Mouse (Mus musculus): ENCODE measurements around the gene Serpina3b. TPM values are rescaled to one million over a fixed set of nuclear protein-coding genes. Genes with fewer than 3 reads are reported as not detected.

Serpina3b gene
- polyA plus RNA-seq, 1 experiment from 2014 or later = not detected

GRCm38 (mm10) chr12:104138216-104138615 lies 10.4 kb downstream of the Serpina3b start:
- Histone ChIP-seq H3K4me2 (replicated peaks) (no peak overlapping the region), H3K4me3 (no peak overlapping the region), H3K36me3 (no peaks in the 10 kb centered on the region), H3K27me3 (no peaks in the 10 kb centered on the region), H3K9me3 (replicated peaks) (no peaks in the 10 kb centered on the region), H3K9ac (no peak overlapping the region), H3K4me1 (no peaks in the 10 kb centered on the region), H3K27ac (no peak overlapping the region)
- ATAC-seq (ENCODE audit: low FRiP score) = no peak
- WGBS = 85% methylated on average over 2 of the region's 2 CpGs

GRCm38 (mm10) chr12:104140543-104141103 lies 12.8 kb downstream of the Serpina3b start:
- H3K36me3 ChIP-seq = no peaks in the 10 kb centered on the region
- H3K9ac ChIP-seq = no peak overlapping the region
- ATAC-seq (ENCODE audit: low FRiP score) = no peak
- no peak overlapping the region for H3K4me3 ChIP-seq
- 86% methylated on average over 4 of the region's 4 CpGs for WGBS
- H3K27me3 ChIP-seq = no peaks in the 10 kb centered on the region
- no peak overlapping the region for H3K4me2 ChIP-seq (replicated peaks)
- H3K9me3 ChIP-seq (replicated peaks) = no peaks in the 10 kb centered on the region
- no peaks in the 10 kb centered on the region for H3K4me1 ChIP-seq
- no peak overlapping the region for H3K27ac ChIP-seq

GRCm38 (mm10) chr12:104141506-104141905 lies 13.7 kb downstream of the Serpina3b start:
- H3K27ac ChIP-seq = no peak overlapping the region
- H3K4me1 ChIP-seq = no peaks in the 10 kb centered on the region
- no peaks in the 10 kb centered on the region for H3K9me3 ChIP-seq (replicated peaks)
- WGBS = 93% methylated on average over 1 of the region's 1 CpGs
- no peak overlapping the region for H3K4me3 ChIP-seq
- H3K36me3 ChIP-seq = no peaks in the 10 kb centered on the region
- no peak overlapping the region for H3K9ac ChIP-seq
- H3K4me2 ChIP-seq (replicated peaks) = no peak overlapping the region
- no peaks in the 10 kb centered on the region for H3K27me3 ChIP-seq
- no peak for ATAC-seq (ENCODE audit: low FRiP score)

- WGBS = 50% methylated on average over 1 of the region's 1 CpGs
- ATAC-seq (ENCODE audit: low FRiP score) = no peak
- Histone ChIP-seq H3K9me3 (replicated peaks) (no peaks in the 10 kb centered on the region), H3K4me3 (no peak overlapping the region), H3K4me1 (no peaks in the 10 kb centered on the region), H3K27me3 (no peaks in the 10 kb centered on the region), H3K36me3 (no peaks in the 10 kb centered on the region), H3K27ac (no peak overlapping the region), H3K4me2 (replicated peaks) (no peak overlapping the region), H3K9ac (no peak overlapping the region)
These were observed 14.6 kb downstream of the Serpina3b start for GRCm38 (mm10) chr12:104142427-104142826.

GRCm38 (mm10) chr12:104143286-104143685 lies 15.5 kb downstream of the Serpina3b start:
- H3K27ac ChIP-seq = no peak overlapping the region
- no peaks in the 10 kb centered on the region for H3K9me3 ChIP-seq (replicated peaks)
- no peak overlapping the region for H3K4me3 ChIP-seq
- no peak for ATAC-seq (ENCODE audit: low FRiP score)
- no peak overlapping the region for H3K9ac ChIP-seq
- H3K36me3 ChIP-seq = no peaks in the 10 kb centered on the region
- no peaks in the 10 kb centered on the region for H3K27me3 ChIP-seq
- WGBS = 77% methylated on average over 1 of the region's 1 CpGs
- no peak overlapping the region for H3K4me2 ChIP-seq (replicated peaks)
- no peaks in the 10 kb centered on the region for H3K4me1 ChIP-seq

GRCm38 (mm10) chr12:104145571-104145970 lies 17.8 kb downstream of the Serpina3b start:
- H3K36me3 ChIP-seq = no peaks in the 10 kb centered on the region

GRCm38 (mm10) chr12:104151989-104152388 lies 24.2 kb downstream of the Serpina3b start:
- Histone ChIP-seq H3K4me2 (replicated peaks) (no peak overlapping the region), H3K4me3 (no peak overlapping the region), H3K27me3 (no peaks in the 10 kb centered on the region), H3K9me3 (replicated peaks) (no peaks in the 10 kb centered on the region), H3K9ac (no peak overlapping the region), H3K36me3 (no peaks in the 10 kb centered on the region), H3K27ac (no peak overlapping the region), H3K4me1 (no peaks in the 10 kb centered on the region)
- WGBS = 84% methylated on average over 2 of the region's 2 CpGs
- no peak for ATAC-seq (ENCODE audit: low FRiP score)

More at GRCm38 (mm10) chr12:104145571-104145970, 17.8 kb downstream of the Serpina3b start:
- H3K4me2 ChIP-seq (replicated peaks) = no peak overlapping the region
- H3K9me3 ChIP-seq (replicated peaks) = no peaks in the 10 kb centered on the region
- H3K27ac ChIP-seq = no peak overlapping the region
- no peaks in the 10 kb centered on the region for H3K27me3 ChIP-seq
- no peak for ATAC-seq (ENCODE audit: low FRiP score)
- 80% methylated on average over 2 of the region's 2 CpGs for WGBS
- no peak overlapping the region for H3K9ac ChIP-seq
- no peaks in the 10 kb centered on the region for H3K4me1 ChIP-seq
- H3K4me3 ChIP-seq = no peak overlapping the region

- H3K4me1 ChIP-seq = no peaks in the 10 kb centered on the region
- ATAC-seq (ENCODE audit: low FRiP score) = no peak
- no peaks in the 10 kb centered on the region for H3K36me3 ChIP-seq
- H3K27ac ChIP-seq = no peak overlapping the region
- no peak overlapping the region for H3K9ac ChIP-seq
- H3K27me3 ChIP-seq = no peaks in the 10 kb centered on the region
- no peak overlapping the region for H3K4me2 ChIP-seq (replicated peaks)
- H3K9me3 ChIP-seq (replicated peaks) = no peaks in the 10 kb centered on the region
- 82% methylated on average over 3 of the region's 3 CpGs for WGBS
- H3K4me3 ChIP-seq = no peak overlapping the region
These were observed 25.3 kb downstream of the Serpina3b start for GRCm38 (mm10) chr12:104153041-104153645.

GRCm38 (mm10) chr12:104153656-104154055 lies 25.9 kb downstream of the Serpina3b start, which contains the start of gene Serpina3c:
TSS of gene Serpina3c (minus strand) at chr12:104153870.
- Histone ChIP-seq H3K4me2 (replicated peaks) (no peak within 1 kb of the TSS), H3K36me3 (no peaks in the 10 kb centered on the region), H3K27ac (no peak within 1 kb of the TSS), H3K9ac (no peak within 1 kb of the TSS), H3K4me1 (no peaks in the 10 kb centered on the region), H3K4me3 (no peak within 1 kb of the TSS), H3K27me3 (no peaks in the 10 kb centered on the region), H3K9me3 (replicated peaks) (no peaks in the 10 kb centered on the region)
- no peak for ATAC-seq (ENCODE audit: low FRiP score)
- 93% methylated on average over 2 of the region's 2 CpGs for WGBS

GRCm38 (mm10) chr12:104174747-104175146 lies 47.0 kb downstream of the Serpina3b start:
- Histone ChIP-seq H3K4me2 (replicated peaks) (no peak overlapping the region), H3K27ac (no peak overlapping the region), H3K27me3 (no peaks in the 10 kb centered on the region), H3K4me3 (no peak overlapping the region), H3K4me1 (no peaks in the 10 kb centered on the region), H3K36me3 (no peaks in the 10 kb centered on the region), H3K9ac (no peak overlapping the region), H3K9me3 (replicated peaks) (no peaks in the 10 kb centered on the region)
- WGBS = 89% methylated on average over 3 of the region's 3 CpGs
- no peak for ATAC-seq (ENCODE audit: low FRiP score)

GRCm38 (mm10) chr12:104175636-104176035 lies 47.8 kb downstream of the Serpina3b start:
- ATAC-seq (ENCODE audit: low FRiP score) = no peak
- H3K36me3 ChIP-seq = no peaks in the 10 kb centered on the region

GRCm38 (mm10) chr12:104178577-104178976 lies 50.8 kb downstream of the Serpina3b start:
- Histone ChIP-seq H3K4me2 (replicated peaks) (no peak overlapping the region), H3K27ac (no peak overlapping the region), H3K4me1 (no peaks in the 10 kb centered on the region), H3K36me3 (no peaks in the 10 kb centered on the region), H3K9ac (no peak overlapping the region), H3K9me3 (replicated peaks) (no peaks in the 10 kb centered on the region), H3K27me3 (no peaks in the 10 kb centered on the region), H3K4me3 (no peak overlapping the region)
- ATAC-seq (ENCODE audit: low FRiP score) = no peak

More at GRCm38 (mm10) chr12:104175636-104176035, 47.8 kb downstream of the Serpina3b start:
- Histone ChIP-seq H3K4me1 (no peaks in the 10 kb centered on the region), H3K9me3 (replicated peaks) (no peaks in the 10 kb centered on the region), H3K4me2 (replicated peaks) (no peak overlapping the region), H3K4me3 (no peak overlapping the region), H3K9ac (no peak overlapping the region), H3K27ac (no peak overlapping the region), H3K27me3 (no peaks in the 10 kb centered on the region)
- WGBS = 76% methylated on average over 3 of the region's 3 CpGs

GRCm38 (mm10) chr12:104178987-104179386 lies 51.2 kb downstream of the Serpina3b start:
- H3K27ac ChIP-seq = no peak overlapping the region
- no peak for ATAC-seq (ENCODE audit: low FRiP score)
- H3K27me3 ChIP-seq = no peaks in the 10 kb centered on the region
- WGBS = 89% methylated on average over 2 of the region's 2 CpGs
- H3K9ac ChIP-seq = no peak overlapping the region
- no peak overlapping the region for H3K4me2 ChIP-seq (replicated peaks)
- H3K9me3 ChIP-seq (replicated peaks) = no peaks in the 10 kb centered on the region
- no peaks in the 10 kb centered on the region for H3K4me1 ChIP-seq
- no peaks in the 10 kb centered on the region for H3K36me3 ChIP-seq
- no peak overlapping the region for H3K4me3 ChIP-seq

Data from hindbrain, embryonic 12.5 days (tissue).